ENCODE assay signal across 18 mouse cellular contexts in the genomic region with DNA sequence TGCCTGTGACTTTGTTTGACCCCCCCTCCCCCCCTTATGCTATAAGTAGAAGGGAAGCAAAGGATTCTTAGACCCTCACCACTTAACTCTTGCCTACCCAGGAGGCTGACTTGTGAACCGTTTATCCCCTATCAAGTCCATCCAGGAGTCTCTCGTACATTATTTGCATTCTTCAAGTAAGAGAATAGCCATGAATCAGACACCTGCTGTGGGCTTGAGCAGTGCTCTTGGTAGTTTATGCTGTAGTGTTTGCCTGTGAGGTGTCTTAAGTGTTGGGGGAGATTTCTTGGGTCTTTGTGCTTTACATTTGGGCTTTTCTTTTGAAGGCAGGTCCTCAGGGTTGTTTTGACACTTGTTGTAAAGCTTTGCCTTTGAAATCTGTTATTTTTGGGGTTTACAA.
"Had no signal": no experiment of that assay in that cellular context is flagged by ENCODE, and none has a peak within 500 bp of the region (broad histone marks: within the 10 kb centered on the region; RNA-seq: fewer than 3 reads in every experiment).

No protein-coding gene starts in this region.

- H3K4me3 ChIP-seq: kidney, embryonic 15.5 days; limb, embryonic 12.5 days; lung, embryonic 15.5 days; megakaryocyte, embryonic 14.5 days; midbrain, embryonic 15.5 days; neural tube, embryonic 13.5 days had no signal

- DNase-seq: kidney, adult 11 months; kidney, postnatal 14 days; layer of hippocampus, adult 9-11 months; layer of hippocampus, postnatal 36 days; lung, postnatal 14 days; retina, postnatal 1 day; right cerebral cortex, postnatal 4 days; spleen, adult 18-20 months; thymus, adult 18-20 months; thymus, postnatal 14 days had no signal

- H3K36me3 ChIP-seq: lung, embryonic 15.5 days; midbrain, embryonic 15.5 days; neural tube, embryonic 13.5 days had no signal

- H3K9me3 ChIP-seq: kidney, embryonic 15.5 days; lung, embryonic 15.5 days; midbrain, embryonic 15.5 days; neural tube, embryonic 13.5 days had no signal

- H3K4me2 ChIP-seq: kidney, embryonic 15.5 days; limb, embryonic 12.5 days; lung, embryonic 15.5 days; midbrain, embryonic 11.5 days; midbrain, embryonic 15.5 days; neural tube, embryonic 13.5 days had no signal

- H3K9ac ChIP-seq: kidney, embryonic 15.5 days; limb, embryonic 12.5 days; lung, embryonic 15.5 days; midbrain, embryonic 15.5 days; neural tube, embryonic 13.5 days had no signal

- ATAC-seq: midbrain, embryonic 15.5 days had no signal

- H3K27me3 ChIP-seq: kidney, embryonic 15.5 days; limb, embryonic 12.5 days; lung, embryonic 15.5 days; megakaryocyte, embryonic 14.5 days; midbrain, embryonic 15.5 days; neural tube, embryonic 13.5 days had no signal

- H3K27ac ChIP-seq: kidney, embryonic 15.5 days; limb, embryonic 12.5 days; lung, embryonic 15.5 days; macrophage; midbrain, embryonic 15.5 days; neural tube, embryonic 13.5 days had no signal
